Comparison of ENCODE assay signal across 15 mouse cellular contexts in genomic region chr13:60508054-60508453, GRCm38 (mm10).
A peak's percentile ranks its signal among the peaks of the same experiment; 100 is the strongest.
DNase-seq lines count a peak whose midpoint lies in the region; ATAC-seq lines count a peak whose summit lies in the region.
"Had no signal": no experiment of that assay in that cellular context is flagged by ENCODE, and none has a peak within 500 bp of the region (broad histone marks: within the 10 kb centered on the region; RNA-seq: fewer than 3 reads in every experiment).

No protein-coding gene starts in this region.

- H3K9ac ChIP-seq in kidney, embryonic 14.5 days (ENCODE audit: low read depth, low read length), result no peak overlapping the region
- H3K9ac ChIP-seq: forebrain, embryonic 15.5 days; hindbrain, embryonic 15.5 days; neural tube, embryonic 13.5 days had no signal

- no peaks in the 10 kb centered on the region for H3K27me3 ChIP-seq in kidney, embryonic 14.5 days (ENCODE audit: control insufficient read depth, insufficient read depth, low read length)
- H3K27me3 ChIP-seq: forebrain, embryonic 15.5 days; hindbrain, embryonic 15.5 days; neural tube, embryonic 13.5 days had no signal

- no peaks in the 10 kb centered on the region; the same call in 1 of the 2 replicates for H3K4me1 ChIP-seq in kidney, embryonic 14.5 days (ENCODE audit: control insufficient read depth, insufficient read depth, low read length)
- H3K4me1 ChIP-seq: forebrain, embryonic 15.5 days; hindbrain, embryonic 15.5 days; neural tube, embryonic 13.5 days had no signal

- no peak for DNase-seq in kidney, adult 18-20 months
- DNase-seq in embryo, embryonic 9.5 days (ENCODE audit: extremely low spot score), result peak; percentile 27
- peak; percentile 72 for DNase-seq in kidney, postnatal 10 days
- DNase-seq in lung, postnatal 36 days, result peak; percentile 59
- no peak for DNase-seq in left cerebral cortex, adult 18-20 months (ENCODE audit: low spot score in 2 of 2)
- no peak for DNase-seq in frontal cortex, adult 2 months (ENCODE audit: extremely low spot score in 1 of 2, low spot score in 1 of 2)
- DNase-seq in layer of hippocampus, adult 9-11 months, result no peak
- DNase-seq: adrenal gland, adult 8-10 months; cerebellum, adult 8-10 months; thymus, postnatal 25 days had no signal

- H3K9me3 ChIP-seq in kidney, embryonic 14.5 days (ENCODE audit: control insufficient read depth, low read length), result no peaks in the 10 kb centered on the region
- H3K9me3 ChIP-seq: forebrain, embryonic 15.5 days; hindbrain, embryonic 15.5 days; midbrain, embryonic 10.5 days; neural tube, embryonic 13.5 days had no signal

- ATAC-seq in kidney, embryonic 14.5 days (ENCODE audit: low FRiP score, low TSS enrichment), result no peak
- ATAC-seq: forebrain, embryonic 15.5 days had no signal

- no peak overlapping the region for H3K4me2 ChIP-seq in kidney, embryonic 14.5 days (replicated peaks; ENCODE audit: low read depth, low read length)
- H3K4me2 ChIP-seq: forebrain, embryonic 15.5 days; hindbrain, embryonic 15.5 days; neural tube, embryonic 13.5 days had no signal

- H3K27ac ChIP-seq in kidney, embryonic 14.5 days (ENCODE audit: low read depth, low read length), result peak overlapping the region; percentile 30; the same call in 1 of the 2 replicates
- H3K27ac ChIP-seq: forebrain, embryonic 15.5 days; hindbrain, embryonic 15.5 days; midbrain, embryonic 10.5 days; neural tube, embryonic 13.5 days had no signal

- H3K36me3 ChIP-seq in kidney, embryonic 14.5 days (ENCODE audit: control insufficient read depth, insufficient read depth, low read length), result no peaks in the 10 kb centered on the region
- H3K36me3 ChIP-seq: forebrain, embryonic 15.5 days; hindbrain, embryonic 15.5 days; midbrain, embryonic 10.5 days; neural tube, embryonic 13.5 days had no signal

- WGBS in kidney, embryonic 14.5 days, result 46% methylated on average over 4 of the region's 4 CpGs

- no peak overlapping the region for H3K4me3 ChIP-seq in kidney, embryonic 14.5 days (ENCODE audit: low read length)
- H3K4me3 ChIP-seq: forebrain, embryonic 15.5 days; hindbrain, embryonic 15.5 days; midbrain, embryonic 10.5 days; neural tube, embryonic 13.5 days had no signal

Comparison
In these comparisons a context has a peak if more than half of its experiments do, and no peak if none do; other contexts are left out.
1. DNase-seq: peak in embryo, embryonic 9.5 days (single experiment), kidney, postnatal 10 days (single experiment) and lung, postnatal 36 days (single experiment); none in kidney, adult 18-20 months (single experiment), left cerebral cortex, adult 18-20 months (0 of 2), frontal cortex, adult 2 months (0 of 2) and layer of hippocampus, adult 9-11 months (single experiment).